Mouse (Mus musculus) lung, embryonic 14.5 days (tissue): ENCODE results near the gene Proser3. TPM values are rescaled to one million over a fixed set of nuclear protein-coding genes. Genes with fewer than 3 reads are reported as not detected.

Source experiments
- ATAC-seq: fragments of 200-750 bp; cut with Nextera tagmentation; 2 replicates; pipeline ENCODE4 v1.8.0; 2017; ENCODE audit warnings: mild to moderate bottlenecking, moderate TSS enrichment, moderate library complexity; ENCODE audit not compliant: insufficient read depth
- DNase-seq: peaks from one replicate; pipeline ENCODE4 v3.0.0-alpha.2; 2015
- H3K27ac ChIP-seq: fragments of 300-500 bp; sonication (generic); 2 replicates; pipeline ENCODE4 v1.5.1; 2014; ENCODE audit warnings: low read depth, mild to moderate bottlenecking, moderate library complexity
- H3K27me3 ChIP-seq: fragments of 300-500 bp; sonication (generic); 2 replicates; pipeline ENCODE4 v1.6.1; 2014; ENCODE audit warnings: low read length, control low read depth; ENCODE audit not compliant: insufficient read depth
- H3K36me3 ChIP-seq: fragments of 300-500 bp; sonication (generic); 2 replicates; pipeline ENCODE4 v1.6.1; 2014; ENCODE audit warnings: control low read depth; ENCODE audit not compliant: insufficient read depth
- H3K4me1 ChIP-seq: fragments of 300-500 bp; sonication (generic); 2 replicates; pipeline ENCODE4 v1.6.1; 2014; ENCODE audit warnings: antibody characterized with exemption, control low read depth; ENCODE audit not compliant: insufficient read depth
- H3K4me2 ChIP-seq: fragments of 300-500 bp; sonication (generic); 2 replicates; pipeline ENCODE4 v1.6.1; 2014; ENCODE audit warnings: mild to moderate bottlenecking
- H3K4me3 ChIP-seq: fragments of 300-500 bp; sonication (generic); 2 replicates; pipeline ENCODE4 v1.5.1; 2014; ENCODE audit warnings: low read depth, low read length
- H3K9ac ChIP-seq: fragments of 300-500 bp; sonication (generic); 2 replicates; pipeline ENCODE4 v1.6.1; 2014
- H3K9me3 ChIP-seq: fragments of 300-500 bp; sonication (generic); 2 replicates; pipeline ENCODE4 v1.6.1; 2016; ENCODE audit warnings: low read depth, low read length, control low read depth
- CTCF ChIP-seq: IDR thresholded peaks from 2 replicates; pipeline ENCODE4 v1.5.1; 2016; ENCODE audit warnings: antibody characterized with exemption, low read depth
- WGBS: fragments of 180-500 bp; shearing (Covaris S2); extraction: QIAGEN DNeasy Blood & Tissue Kit; methylation state at CpG from one replicate; pipeline ENCODE4 v1.1.7; 2014; 5-methylcytosine and 5-hydroxymethylcytosine counted together
- polyA plus RNA-seq: library from polyadenylated mRNA; unstranded; fragments of >200 nt; fragmentation: Nextera tagmentation; extraction: Ambion mirVana; gene quantifications from 2 replicates; pipeline ENCODE4 v1.2.1, GENCODE M21; 2014

The Proser3 gene
- polyA plus RNA-seq, 1 experiment from 2014 or later: 18.3 TPM

GRCm38 (mm10) chr7:30587842-30588667, 36.0 kb upstream of the Proser3 start:
- peak overlapping the region; percentile 98 for H3K9ac ChIP-seq
- 0 out of 2 replicates have a peak, but pooled peaks cover 3% of the 10 kb centered on the region for H3K4me1 ChIP-seq
- peak overlapping the region; percentile 82 for H3K4me2 ChIP-seq
- H3K9me3 ChIP-seq: no peaks in the 10 kb centered on the region
- WGBS: under 1% methylated on average over 67 of the region's 67 CpGs
- DNase-seq (peak; percentile 34), ATAC-seq (peak; percentile 24)
- H3K4me3 ChIP-seq: peak overlapping the region; percentile 94
- H3K36me3 ChIP-seq: peaks cover 38% of the 10 kb centered on the region
- TF ChIP-seq CTCF: no peak
- H3K27me3 ChIP-seq: no peaks in the 10 kb centered on the region
- H3K27ac ChIP-seq: peak overlapping the region; percentile 93

- H3K4me3 ChIP-seq: peak overlapping the region; percentile 94; the same call in 1 of the 2 replicates
- H3K36me3 ChIP-seq: peaks cover 53% of the 10 kb centered on the region
- TF ChIP-seq CTCF: no peak
- no peak overlapping the region for H3K9ac ChIP-seq
- no peak for ATAC-seq
- H3K27me3 ChIP-seq: no peaks in the 10 kb centered on the region
- no peaks in the 10 kb centered on the region for H3K9me3 ChIP-seq
- no peak overlapping the region for H3K27ac ChIP-seq
- H3K4me1 ChIP-seq: 0 out of 2 replicates have a peak, but pooled peaks cover 3% of the 10 kb centered on the region
- WGBS: 87% methylated on average over 28 of the region's 28 CpGs
- H3K4me2 ChIP-seq: peak overlapping the region; percentile 82
- no peak for DNase-seq
Measured at GRCm38 (mm10) chr7:30586455-30587020, 34.4 kb upstream of the Proser3 start.

GRCm38 (mm10) chr7:30585170-30585569, 33.1 kb upstream of the Proser3 start:
- no peak overlapping the region for H3K4me3 ChIP-seq
- H3K27me3 ChIP-seq: no peaks in the 10 kb centered on the region
- 0 out of 2 replicates have a peak, but pooled peaks cover 3% of the 10 kb centered on the region for H3K4me1 ChIP-seq
- no peak overlapping the region for H3K27ac ChIP-seq
- 89% methylated on average over 7 of the region's 7 CpGs for WGBS
- no peaks in the 10 kb centered on the region for H3K9me3 ChIP-seq
- no peak overlapping the region for H3K9ac ChIP-seq
- no peak overlapping the region for H3K4me2 ChIP-seq
- DNase-seq (no peak), ATAC-seq (no peak)
- TF ChIP-seq CTCF: no peak
- peaks cover 65% of the 10 kb centered on the region for H3K36me3 ChIP-seq

GRCm38 (mm10) chr7:30584339-30584738, 32.2 kb upstream of the Proser3 start:
- no peak overlapping the region for H3K27ac ChIP-seq
- WGBS: 87% methylated on average over 10 of the region's 10 CpGs
- ATAC-seq (no peak), DNase-seq (no peak)
- no peak overlapping the region for H3K4me3 ChIP-seq
- H3K9ac ChIP-seq: no peak overlapping the region
- no peaks in the 10 kb centered on the region for H3K27me3 ChIP-seq
- H3K4me1 ChIP-seq: no peaks in the 10 kb centered on the region
- no peaks in the 10 kb centered on the region for H3K9me3 ChIP-seq
- H3K4me2 ChIP-seq: no peak overlapping the region
- TF ChIP-seq CTCF: no peak
- peaks cover 73% of the 10 kb centered on the region for H3K36me3 ChIP-seq

- Histone ChIP-seq H3K4me1 (no peaks in the 10 kb centered on the region), H3K9me3 (no peaks in the 10 kb centered on the region), H3K9ac (no peak overlapping the region), H3K4me2 (no peak overlapping the region), H3K36me3 (peaks cover 99% of the 10 kb centered on the region), H3K27ac (no peak overlapping the region), H3K4me3 (no peak overlapping the region), H3K27me3 (no peaks in the 10 kb centered on the region)
- DNase-seq (no peak), ATAC-seq (no peak)
- TF ChIP-seq CTCF: no peak
- WGBS: 94% methylated on average over 16 of the region's 16 CpGs
Measured at GRCm38 (mm10) chr7:30581547-30581946, 29.4 kb upstream of the Proser3 start.

GRCm38 (mm10) chr7:30579950-30580349, 27.9 kb upstream of the Proser3 start:
- no peak for ATAC-seq
- H3K9me3 ChIP-seq: no peaks in the 10 kb centered on the region
- no peak for TF ChIP-seq CTCF
- no peak overlapping the region for H3K4me2 ChIP-seq
- 89% methylated on average over 8 of the region's 8 CpGs for WGBS
- no peak overlapping the region for H3K9ac ChIP-seq
- no peak for DNase-seq
- no peaks in the 10 kb centered on the region for H3K4me1 ChIP-seq
- H3K27ac ChIP-seq: no peak overlapping the region
- H3K36me3 ChIP-seq: peaks cover 99% of the 10 kb centered on the region
- no peaks in the 10 kb centered on the region for H3K27me3 ChIP-seq
- no peak overlapping the region for H3K4me3 ChIP-seq

- Histone ChIP-seq H3K4me3 (no peak overlapping the region), H3K4me1 (no peaks in the 10 kb centered on the region), H3K9me3 (no peaks in the 10 kb centered on the region), H3K4me2 (no peak overlapping the region), H3K9ac (no peak overlapping the region), H3K27ac (no peak overlapping the region), H3K36me3 (peaks cover 97% of the 10 kb centered on the region), H3K27me3 (no peaks in the 10 kb centered on the region)
- no peak for TF ChIP-seq CTCF
- no peak for ATAC-seq
- 77% methylated on average over 2 of the region's 2 CpGs for WGBS
- no peak for DNase-seq
Measured at GRCm38 (mm10) chr7:30572969-30573368, 20.9 kb upstream of the Proser3 start.
